Mouse (Mus musculus) neural tube, embryonic 10.5 days (tissue): ENCODE results near the gene Gpr176.

Source experiments
- DNase-seq: peaks from one replicate; pipeline ENCODE4 v3.0.0-alpha.2; 2017; ENCODE audit warnings: low spot score; ENCODE audit errors: extremely low spot score

Gene Gpr176

GRCm38 (mm10) chr2:118245914-118246313 is 127.3 kb downstream of the Gpr176 start:
- peak; percentile 79 for DNase-seq

DNA sequence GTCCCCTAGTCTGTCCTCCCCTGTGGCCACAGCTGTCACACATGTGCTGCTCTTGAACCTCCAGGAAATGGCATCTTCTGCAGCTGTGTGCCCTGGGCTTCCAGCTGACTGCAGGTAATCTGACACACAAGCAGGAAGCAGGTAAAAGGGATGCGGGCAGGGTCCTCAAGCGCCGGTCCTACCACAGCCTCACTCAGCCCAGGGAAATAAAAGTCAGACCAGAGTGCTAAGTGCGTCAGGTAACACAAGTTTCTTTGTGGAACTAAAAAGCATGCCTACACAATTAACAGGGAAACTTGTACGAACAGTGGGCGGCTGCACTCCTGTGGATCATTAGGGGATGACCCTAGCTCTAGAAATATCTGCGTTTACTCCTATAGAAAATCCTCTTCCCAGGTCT is 137.0 kb downstream of the Gpr176 start:
- no peak for DNase-seq

DNA sequence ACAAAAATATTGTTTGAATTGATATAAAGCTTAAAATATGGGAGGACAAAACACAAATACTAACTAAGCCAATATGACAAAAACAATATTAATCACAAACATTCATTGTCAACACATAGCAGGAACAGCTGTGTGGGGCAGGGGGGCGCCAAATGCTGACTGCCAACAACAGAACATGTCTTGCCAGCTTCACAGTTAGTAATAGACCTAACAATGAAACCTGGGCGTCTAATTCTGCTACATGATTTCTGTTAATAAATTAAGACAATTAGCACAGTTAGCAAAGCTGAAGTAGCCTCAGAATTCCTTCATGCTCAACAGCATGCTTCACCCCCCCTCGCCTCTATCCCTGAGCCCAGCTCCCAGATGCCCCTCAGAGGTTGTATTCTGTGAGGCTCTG is 137.6 kb downstream of the Gpr176 start:
- DNase-seq = no peak

- DNase-seq = no peak
Measured at GRCm38 (mm10) chr2:118230544-118230943, 142.7 kb downstream of the Gpr176 start.

GRCm38 (mm10) chr2:118228486-118229079 is 144.6 kb downstream of the Gpr176 start:
- no peak for DNase-seq
